Mouse (Mus musculus) hindbrain, postnatal 0 days (tissue): ENCODE results near the gene Tead2. TPM values are rescaled to one million over a fixed set of nuclear protein-coding genes. Genes with fewer than 3 reads are reported as not detected.

Experiments
- ATAC-seq: fragments of 200-750 bp; cut with Nextera tagmentation; 2 replicates; pipeline ENCODE4 v1.8.0; 2017; ENCODE audit warnings: mild to moderate bottlenecking, moderate TSS enrichment, moderate library complexity
- DNase-seq: peaks from one replicate; pipeline ENCODE4 v3.0.0-alpha.2; 2015; ENCODE audit warnings: low spot score
- H3K27ac ChIP-seq: fragments of 300-500 bp; sonication (generic); 2 replicates; pipeline ENCODE4 v1.5.1; 2014; ENCODE audit warnings: mild to moderate bottlenecking
- H3K27me3 ChIP-seq: fragments of 300-500 bp; sonication (generic); 2 replicates; pipeline ENCODE4 v1.6.1; 2014; ENCODE audit warnings: low read length, mixed read lengths; ENCODE audit not compliant: insufficient read depth
- H3K36me3 ChIP-seq: fragments of 300-500 bp; sonication (generic); 2 replicates; pipeline ENCODE4 v1.6.1; 2014; ENCODE audit warnings: low read length, mixed read lengths; ENCODE audit not compliant: insufficient read depth
- H3K4me1 ChIP-seq: fragments of 300-500 bp; sonication (generic); 2 replicates; pipeline ENCODE4 v1.6.1; 2014; ENCODE audit warnings: antibody characterized with exemption, low read length, mixed read lengths; ENCODE audit not compliant: insufficient read depth
- H3K4me2 ChIP-seq: fragments of 300-500 bp; sonication (generic); 2 replicates; pipeline ENCODE4 v1.6.1; 2014; ENCODE audit warnings: low read depth, mild to moderate bottlenecking, low read length, moderate library complexity, mixed read lengths
- H3K4me3 ChIP-seq: fragments of 300-500 bp; sonication (generic); 2 replicates; pipeline ENCODE4 v1.5.1; 2014; ENCODE audit warnings: low read length
- H3K9ac ChIP-seq: fragments of 300-500 bp; sonication (generic); replicated peaks from 2 replicates; pipeline ENCODE4 v1.6.1; 2014; ENCODE audit warnings: mild to moderate bottlenecking, low read length, moderate library complexity, mixed read lengths
- H3K9me3 ChIP-seq: fragments of 300-500 bp; sonication (generic); 2 replicates; pipeline ENCODE4 v1.6.1; 2016; ENCODE audit warnings: low read length, mixed read lengths
- CTCF ChIP-seq: IDR thresholded peaks from 2 replicates; pipeline ENCODE4 v1.5.1; 2016; ENCODE audit warnings: antibody characterized with exemption, control low read depth, low read depth
- WGBS: fragments of 180-500 bp; shearing (Covaris S2); extraction: QIAGEN DNeasy Blood & Tissue Kit; methylation state at CpG from one replicate; pipeline ENCODE4 v1.1.7; 2014; 5-methylcytosine and 5-hydroxymethylcytosine counted together
- polyA plus RNA-seq: library from polyadenylated mRNA; unstranded; fragments of >200 nt; fragmentation: Nextera tagmentation; extraction: Ambion mirVana; gene quantifications from 2 replicates; pipeline ENCODE4 v1.2.1, GENCODE M21; 2015
- total RNA-seq: library from RNA; depleted of rRNA; stranded (reverse); fragments of >200 nt; gene quantifications from 2 replicates; pipeline ENCODE4 v1.2.3, GENCODE M21; 2014

The Tead2 gene
- total and polyA plus RNA-seq, 2 experiments from 2014 or later = 37.3 to 73.6 TPM

GRCm38 (mm10) chr7:45259281-45259680, 43.7 kb downstream of the Tead2 start:
- no peaks in the 10 kb centered on the region for H3K9me3 ChIP-seq
- no peak overlapping the region for H3K9ac ChIP-seq
- ATAC-seq (no peak), DNase-seq (no peak)
- no peaks in the 10 kb centered on the region for H3K36me3 ChIP-seq
- H3K4me2 ChIP-seq = no peak overlapping the region
- TF ChIP-seq CTCF = no peak
- H3K4me3 ChIP-seq = no peak overlapping the region
- H3K27me3 ChIP-seq = no peaks in the 10 kb centered on the region
- H3K27ac ChIP-seq = no peak overlapping the region
- WGBS = 85% methylated on average over 8 of the region's 8 CpGs
- H3K4me1 ChIP-seq = no peaks in the 10 kb centered on the region

- peak; percentile 13 for DNase-seq
- no peaks in the 10 kb centered on the region for H3K4me1 ChIP-seq
- 32% methylated on average over 7 of the region's 7 CpGs for WGBS
These were observed 46.7 kb downstream of the Tead2 start for GRCm38 (mm10) chr7:45262266-45262665.

GRCm38 (mm10) chr7:45263006-45263607, 47.6 kb downstream of the Tead2 start:
- H3K4me2 ChIP-seq = no peak overlapping the region
- H3K27me3 ChIP-seq = no peaks in the 10 kb centered on the region
- H3K4me1 ChIP-seq = no peaks in the 10 kb centered on the region
- no peaks in the 10 kb centered on the region for H3K36me3 ChIP-seq
- no peak overlapping the region for H3K27ac ChIP-seq
- H3K9me3 ChIP-seq = no peaks in the 10 kb centered on the region
- no peak for DNase-seq
- ATAC-seq = no peak
- no peak for TF ChIP-seq CTCF
- WGBS = 62% methylated on average over 7 of the region's 7 CpGs
- no peak overlapping the region for H3K4me3 ChIP-seq
- H3K9ac ChIP-seq = no peak overlapping the region

More at GRCm38 (mm10) chr7:45262266-45262665, 46.7 kb downstream of the Tead2 start:
- H3K9me3 ChIP-seq = no peaks in the 10 kb centered on the region
- H3K27me3 ChIP-seq = no peaks in the 10 kb centered on the region
- no peak for ATAC-seq
- no peak overlapping the region for H3K4me2 ChIP-seq
- H3K36me3 ChIP-seq = no peaks in the 10 kb centered on the region
- H3K27ac ChIP-seq = no peak overlapping the region
- H3K9ac ChIP-seq = no peak overlapping the region
- no peak for TF ChIP-seq CTCF
- H3K4me3 ChIP-seq = no peak overlapping the region

GRCm38 (mm10) chr7:45264348-45264747, 48.8 kb downstream of the Tead2 start:
- Histone ChIP-seq H3K4me2 (no peak overlapping the region), H3K4me1 (no peaks in the 10 kb centered on the region), H3K27me3 (no peaks in the 10 kb centered on the region), H3K36me3 (no peaks in the 10 kb centered on the region), H3K9me3 (no peaks in the 10 kb centered on the region), H3K9ac (no peak overlapping the region), H3K27ac (no peak overlapping the region), H3K4me3 (no peak overlapping the region)
- no peak for TF ChIP-seq CTCF
- WGBS = 83% methylated on average over 3 of the region's 3 CpGs
- ATAC-seq (no peak), DNase-seq (no peak)

GRCm38 (mm10) chr7:45265518-45265917, 50.0 kb downstream of the Tead2 start:
- Histone ChIP-seq H3K27ac (no peak overlapping the region), H3K36me3 (no peaks in the 10 kb centered on the region), H3K4me1 (no peaks in the 10 kb centered on the region), H3K4me3 (no peak overlapping the region), H3K9ac (no peak overlapping the region), H3K27me3 (no peaks in the 10 kb centered on the region), H3K4me2 (no peak overlapping the region), H3K9me3 (no peaks in the 10 kb centered on the region)
- no peak for DNase-seq
- WGBS = 77% methylated on average over 1 of the region's 1 CpGs
- no peak for TF ChIP-seq CTCF
- no peak for ATAC-seq

DNA sequence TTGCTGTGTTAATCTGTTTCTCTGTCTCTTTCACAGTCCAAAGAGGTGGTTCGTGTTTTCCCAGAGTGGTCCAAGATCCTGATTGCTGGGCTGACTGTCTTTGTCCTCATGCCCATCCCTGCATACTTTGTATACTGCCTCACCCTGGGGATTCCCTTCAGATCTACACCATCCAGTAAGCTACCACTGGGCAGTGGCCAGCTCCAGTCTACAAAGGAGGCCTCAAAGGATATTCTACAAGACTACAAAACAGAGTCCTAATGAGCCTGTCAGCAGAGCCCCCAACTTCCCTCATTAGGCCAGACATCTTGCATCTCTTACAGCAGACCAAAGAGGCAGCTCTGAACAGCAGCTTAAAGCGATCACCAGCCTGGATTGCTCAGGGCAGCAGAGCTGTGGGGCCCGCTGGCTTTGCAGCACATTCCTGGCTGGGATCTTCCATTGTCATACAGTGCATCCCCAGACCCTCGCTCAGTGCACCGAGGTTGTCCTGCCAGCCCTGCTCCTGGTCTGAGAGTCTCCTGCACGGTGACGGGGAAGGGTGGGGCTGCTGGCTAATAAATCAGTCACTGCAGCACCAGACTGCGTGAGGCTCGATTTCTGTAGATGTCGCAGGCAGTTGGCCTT, 57.3 kb downstream of the Tead2 start:
- TF ChIP-seq CTCF = no peak
- Histone ChIP-seq H3K9ac (no peak overlapping the region), H3K9me3 (no peaks in the 10 kb centered on the region), H3K4me2 (no peak overlapping the region), H3K36me3 (no peaks in the 10 kb centered on the region), H3K27ac (no peak overlapping the region), H3K4me1 (no peaks in the 10 kb centered on the region), H3K4me3 (no peak overlapping the region), H3K27me3 (no peaks in the 10 kb centered on the region)
- no peak for ATAC-seq
- WGBS = 64% methylated on average over 10 of the region's 10 CpGs
- no peak for DNase-seq

DNA sequence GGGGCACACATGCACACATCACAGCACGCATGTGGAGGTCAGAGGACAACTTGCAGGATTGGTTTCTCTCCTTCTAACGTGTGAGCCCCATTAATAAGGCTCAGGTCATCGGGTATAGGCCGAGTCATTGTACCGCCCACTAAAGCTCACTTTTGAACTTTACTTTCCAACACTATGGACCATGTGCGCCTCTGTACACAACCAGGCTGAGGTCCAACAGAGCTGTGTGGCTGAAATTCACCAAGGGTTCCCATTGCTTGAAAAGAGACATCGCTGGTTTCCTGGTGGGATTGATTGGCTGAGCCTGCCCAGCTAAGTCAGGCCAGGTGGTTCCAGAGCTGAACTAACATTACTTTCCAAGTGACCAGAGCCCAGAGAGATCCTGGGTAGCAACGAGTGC, 58.1 kb downstream of the Tead2 start:
- ATAC-seq = no peak
- WGBS = 90% methylated on average over 8 of the region's 8 CpGs
- Histone ChIP-seq H3K9ac (no peak overlapping the region), H3K4me2 (no peak overlapping the region), H3K27me3 (no peaks in the 10 kb centered on the region), H3K36me3 (no peaks in the 10 kb centered on the region), H3K4me3 (no peak overlapping the region), H3K4me1 (no peaks in the 10 kb centered on the region), H3K9me3 (no peaks in the 10 kb centered on the region), H3K27ac (no peak overlapping the region)
- TF ChIP-seq CTCF = no peak
- no peak for DNase-seq
